Mouse (Mus musculus) kidney, adult 2 months (tissue): ENCODE results near the gene Dock6. TPM values are rescaled to one million over a fixed set of nuclear protein-coding genes. Genes with fewer than 3 reads are reported as not detected.

ENCODE experiments used
- DNase-seq: peaks from one replicate; pipeline ENCODE4 v3.0.0; 2021
- H3K27ac ChIP-seq: fragments of 200-500 bp; 2 replicates; pipeline ENCODE4 v1.5.1; 2012; ENCODE audit warnings: low read depth, low read length, control low read depth, inconsistent platforms; ENCODE audit not compliant: insufficient read depth
- H3K27me3 ChIP-seq: fragments of 200-500 bp; replicated peaks from 2 replicates; pipeline ENCODE4 v1.6.1; 2012; ENCODE audit warnings: mild to moderate bottlenecking, moderate library complexity, low read length, inconsistent platforms; ENCODE audit not compliant: control insufficient read depth, insufficient read depth
- H3K36me3 ChIP-seq: fragments of 200-500 bp; 2 replicates; pipeline ENCODE4 v1.6.1; 2012; ENCODE audit warnings: mild to moderate bottlenecking, moderate library complexity, low read length, inconsistent platforms; ENCODE audit not compliant: control insufficient read depth, insufficient read depth
- H3K4me1 ChIP-seq: fragments of 200-500 bp; 2 replicates; pipeline ENCODE4 v1.6.1; 2011; ENCODE audit warnings: low read length; ENCODE audit not compliant: control insufficient read depth, insufficient read depth
- H3K4me3 ChIP-seq: fragments of 200-500 bp; 2 replicates; pipeline ENCODE4 v1.5.1; 2011; ENCODE audit warnings: mild to moderate bottlenecking, low read depth, low read length, control low read depth; ENCODE audit not compliant: insufficient read depth
- CTCF ChIP-seq: fragments of 200-500 bp; conservative IDR thresholded peaks from 2 replicates; pipeline ENCODE4 v1.5.1; 2011; ENCODE audit warnings: low read depth, mild to moderate bottlenecking, control low read depth, low read length, moderate library complexity, mixed read lengths; ENCODE audit not compliant: insufficient read depth, insufficient read length
- POLR2A ChIP-seq: fragments of 200-500 bp; IDR thresholded peaks from one replicate; pipeline ENCODE4 v1.6.1; 2011; ENCODE audit warnings: low read depth, low read length, control low read depth
- WGBS: fragments of 180-500 bp; shearing (Covaris S2); methylation state at CpG from one replicate; pipeline ENCODE4 v1.1.7; 2018; 5-methylcytosine and 5-hydroxymethylcytosine counted together
- polyA plus RNA-seq: library from polyadenylated mRNA; depleted of rRNA; stranded (reverse); fragments of >200 nt; gene quantifications from 2 replicates; pipeline ENCODE4 v1.2.3, GENCODE M21; 2012

The Dock6 gene
- polyA plus RNA-seq, 1 experiment = 67.7 TPM

- 78% methylated on average over 3 of the region's 3 CpGs for WGBS
- Histone ChIP-seq H3K36me3 (no peaks in the 10 kb centered on the region), H3K27me3 (no peaks in the 10 kb centered on the region), H3K4me3 (no peak overlapping the region), H3K4me1 (no peaks in the 10 kb centered on the region), H3K27ac (no peak overlapping the region)
- DNase-seq = no peak
- peak; percentile 50 for TF ChIP-seq CTCF
- no peak for TF ChIP-seq POLR2A
These were observed 43.9 kb downstream of the Dock6 start for GRCm38 (mm10) chr9:21808561-21808960.

- Histone ChIP-seq H3K27ac (no peak overlapping the region), H3K4me1 (no peaks in the 10 kb centered on the region), H3K27me3 (no peaks in the 10 kb centered on the region), H3K4me3 (no peak overlapping the region), H3K36me3 (no peaks in the 10 kb centered on the region)
- no peak for TF ChIP-seq CTCF
- no peak for TF ChIP-seq POLR2A
- DNase-seq = no peak
- WGBS = 67% methylated on average over 11 of the region's 11 CpGs
These were observed 45.5 kb downstream of the Dock6 start for GRCm38 (mm10) chr9:21806976-21807375.

- TF ChIP-seq POLR2A (no peak), CTCF (no peak)
- Histone ChIP-seq H3K27ac (no peak overlapping the region), H3K4me3 (no peak overlapping the region), H3K36me3 (no peaks in the 10 kb centered on the region), H3K4me1 (no peaks in the 10 kb centered on the region), H3K27me3 (no peaks in the 10 kb centered on the region)
- WGBS = 70% methylated on average over 3 of the region's 3 CpGs
- no peak for DNase-seq
These were observed 46.1 kb downstream of the Dock6 start for GRCm38 (mm10) chr9:21806363-21806762.

- Histone ChIP-seq H3K27me3 (no peaks in the 10 kb centered on the region), H3K27ac (peak overlapping the region; percentile 10; the same call in 1 of the 2 replicates), H3K36me3 (no peaks in the 10 kb centered on the region), H3K4me1 (no peaks in the 10 kb centered on the region), H3K4me3 (no peak overlapping the region)
- DNase-seq = peak; percentile 76
- 33% methylated on average over 13 of the region's 13 CpGs for WGBS
- TF ChIP-seq CTCF (peak; percentile 95), POLR2A (no peak)
These were observed 48.3 kb downstream of the Dock6 start for GRCm38 (mm10) chr9:21803986-21804644.

GRCm38 (mm10) chr9:21801591-21801990, 50.8 kb downstream of the Dock6 start:
- no peak overlapping the region for H3K27ac ChIP-seq
- DNase-seq = no peak
- H3K36me3 ChIP-seq = no peaks in the 10 kb centered on the region
- TF ChIP-seq CTCF (no peak), POLR2A (no peak)
- 92% methylated on average over 7 of the region's 7 CpGs for WGBS
- H3K4me1 ChIP-seq = peaks cover 3% of the 10 kb centered on the region; the same call in 1 of the 2 replicates
- H3K4me3 ChIP-seq = no peak overlapping the region
- H3K27me3 ChIP-seq = no peaks in the 10 kb centered on the region

- Histone ChIP-seq H3K4me3 (no peak overlapping the region), H3K27me3 (no peaks in the 10 kb centered on the region), H3K27ac (no peak overlapping the region), H3K4me1 (peaks cover 6% of the 10 kb centered on the region; the same call in 1 of the 2 replicates), H3K36me3 (no peaks in the 10 kb centered on the region)
- no peak for TF ChIP-seq POLR2A
- no peak for TF ChIP-seq CTCF
- 90% methylated on average over 7 of the region's 7 CpGs for WGBS
- DNase-seq = no peak
These were observed 51.3 kb downstream of the Dock6 start for GRCm38 (mm10) chr9:21801121-21801520.

GRCm38 (mm10) chr9:21799010-21799350, 53.5 kb downstream of the Dock6 start:
- Histone ChIP-seq H3K27me3 (no peaks in the 10 kb centered on the region), H3K36me3 (no peaks in the 10 kb centered on the region), H3K27ac (0 out of 2 replicates have a peak overlapping the region, but pooled peaks have one; percentile 95), H3K4me3 (peak overlapping the region; percentile 88), H3K4me1 (peaks cover 6% of the 10 kb centered on the region; the same call in 1 of the 2 replicates)
- DNase-seq = no peak
- TF ChIP-seq POLR2A = no peak
- no peak for TF ChIP-seq CTCF
- 34% methylated on average over 3 of the region's 3 CpGs for WGBS
